Mouse (Mus musculus) gastrocnemius, adult 18-20 months (tissue): ENCODE measurements around the gene Atp23. TPM values are rescaled to one million over a fixed set of nuclear protein-coding genes. Genes with fewer than 3 reads are reported as not detected.

Experiments
- DNase-seq: peaks from one replicate; pipeline ENCODE4 v3.0.0; 2021; ENCODE audit warnings: low spot score
- long read RNA-seq, 2 experiments: library from polyadenylated mRNA; stranded (forward); transcript quantifications; one replicate each; pipeline ENCODE4 v2.0.0; 2021
- total RNA-seq, 2 experiments: library from RNA; stranded (reverse); gene quantifications; 2 replicates each; pipeline ENCODE4 v1.2.3; 2021

Gene Atp23
- total RNA-seq: 1 to 10 TPM; 1.5 to 1.6 TPM
- long read RNA-seq, experiment 1, partial matches to known transcripts: 1 of 5 reads
- long read RNA-seq, experiment 1, other reads (novel, unspliced or antisense): 0 of 5 reads
- long read RNA-seq, experiment 2, partial matches to known transcripts: 0 of 4 reads
- long read RNA-seq, experiment 2, other reads (novel, unspliced or antisense): 0 of 4 reads

DNA sequence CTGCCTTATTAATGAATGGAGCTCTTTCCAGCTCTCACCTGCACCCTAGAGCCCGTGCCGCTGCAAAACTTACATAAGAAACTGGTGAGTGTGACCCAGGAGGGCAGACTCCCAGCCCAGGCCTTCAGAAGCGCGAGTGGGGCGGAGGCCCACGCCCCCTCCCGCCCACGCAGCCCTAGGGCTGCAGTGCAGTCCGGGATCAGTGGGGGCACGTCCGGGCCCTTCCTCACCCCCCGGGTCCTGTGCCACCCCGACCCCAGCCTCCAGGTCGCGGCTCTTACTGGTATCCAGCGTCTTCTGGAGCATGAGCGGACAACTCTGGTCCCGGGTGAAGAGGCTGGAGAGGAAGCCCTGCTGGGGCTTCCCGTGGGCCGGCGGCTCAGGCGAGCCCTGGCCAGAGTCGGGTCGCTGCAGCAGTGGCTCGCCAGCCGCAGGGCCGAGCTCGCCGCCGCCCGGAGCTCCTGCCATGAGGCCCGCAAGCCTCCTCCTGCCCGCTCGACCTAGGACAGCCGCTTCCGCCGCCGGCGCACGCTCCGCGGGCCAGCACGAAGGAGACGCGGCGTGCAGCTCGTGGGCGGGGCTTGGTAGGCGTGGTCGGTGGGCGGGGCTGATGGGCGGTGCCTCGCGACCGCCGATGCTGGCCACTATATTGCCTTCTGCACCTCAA is at the start of gene Atp23:
TSS of gene Atp23 (minus strand) at position 535 of the 667 bp plus-strand sequence.
- peak; percentile 94 for DNase-seq

- peak; percentile 60 for DNase-seq
Observed at GRCm38 (mm10) chr10:126950572-126950971, 49.4 kb upstream of the Atp23 start.

- no peak for DNase-seq
Observed at GRCm38 (mm10) chr10:126949824-126950223, 48.7 kb upstream of the Atp23 start.

- DNase-seq: no peak
Observed at GRCm38 (mm10) chr10:126945531-126945930, 44.4 kb upstream of the Atp23 start.

GRCm38 (mm10) chr10:126940949-126941348 is 39.8 kb upstream of the Atp23 start:
- DNase-seq: peak; percentile 56

- no peak for DNase-seq
Observed at GRCm38 (mm10) chr10:126935556-126936381, 34.6 kb upstream of the Atp23 start.

GRCm38 (mm10) chr10:126935121-126935520 is 34.0 kb upstream of the Atp23 start:
- no peak for DNase-seq

GRCm38 (mm10) chr10:126934561-126934960 is 33.4 kb upstream of the Atp23 start:
- peak; percentile 45 for DNase-seq

DNA sequence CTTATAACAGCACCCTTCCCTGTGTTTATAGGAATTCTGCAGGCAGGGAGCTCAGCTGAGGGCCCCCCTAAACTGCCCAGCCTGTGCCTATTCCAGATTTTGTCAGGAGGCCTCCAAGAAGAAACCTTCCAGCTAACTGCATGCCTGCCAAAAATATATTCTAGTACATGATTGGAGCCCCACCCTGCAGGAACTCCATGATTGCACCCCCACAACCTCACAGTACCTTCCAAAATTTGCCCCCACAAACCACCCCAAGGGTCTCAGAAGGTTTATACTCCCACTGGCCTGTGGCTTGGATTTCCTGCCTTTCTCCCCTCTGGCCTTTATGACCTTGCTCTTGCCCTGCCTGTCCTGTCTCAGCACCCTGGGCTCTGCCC is 30.6 kb upstream of the Atp23 start:
- no peak for DNase-seq

GRCm38 (mm10) chr10:126931123-126931759 is 30.1 kb upstream of the Atp23 start:
- no peak for DNase-seq

- no peak for DNase-seq
Observed at GRCm38 (mm10) chr10:126930270-126931121, 29.3 kb upstream of the Atp23 start.

DNA sequence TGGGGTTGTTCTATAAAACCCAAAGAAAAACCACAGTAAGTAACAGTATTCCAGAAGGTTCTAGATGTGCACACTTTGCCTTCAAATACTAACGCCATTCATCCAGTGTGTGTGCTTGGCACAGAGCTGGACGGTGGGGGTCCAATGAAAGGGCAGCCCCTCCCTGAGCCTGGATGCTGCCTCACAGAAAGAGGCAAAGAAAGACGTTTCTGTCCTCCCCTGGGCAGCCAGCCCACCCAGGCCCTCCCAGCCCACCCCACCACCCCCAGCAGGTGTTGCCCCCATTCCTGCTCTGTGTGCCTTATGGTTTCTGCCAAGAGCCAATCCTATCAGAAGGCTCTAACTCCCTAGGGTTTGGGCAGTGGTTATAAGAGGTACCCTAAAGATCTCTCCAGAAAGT is 28.4 kb upstream of the Atp23 start:
- no peak for DNase-seq

DNA sequence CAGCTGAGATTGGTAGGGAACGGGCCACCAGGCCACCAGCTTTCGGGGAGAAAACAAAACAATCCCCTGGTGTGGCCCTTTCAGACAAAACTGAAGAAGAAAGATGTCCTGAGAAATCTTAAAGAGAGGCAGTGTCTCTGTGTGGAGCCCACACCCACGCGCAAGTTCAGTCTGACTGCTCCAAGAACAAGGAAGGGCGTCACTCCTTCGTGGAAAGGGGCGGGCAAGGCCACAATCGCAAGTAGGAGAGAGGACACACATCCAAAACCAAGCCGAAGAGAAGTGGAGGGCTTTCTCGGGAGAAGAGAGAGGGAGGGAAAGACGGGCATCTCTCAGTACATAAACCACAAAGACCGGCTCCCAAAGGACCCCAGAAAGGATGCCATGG is 27.7 kb upstream of the Atp23 start:
- peak; percentile 73 for DNase-seq

GRCm38 (mm10) chr10:126928011-126928818 is 27.1 kb upstream of the Atp23 start:
- peak; percentile 90 for DNase-seq

- DNase-seq: peak; percentile 36
Observed at GRCm38 (mm10) chr10:126927101-126927961, 26.2 kb upstream of the Atp23 start.

DNA sequence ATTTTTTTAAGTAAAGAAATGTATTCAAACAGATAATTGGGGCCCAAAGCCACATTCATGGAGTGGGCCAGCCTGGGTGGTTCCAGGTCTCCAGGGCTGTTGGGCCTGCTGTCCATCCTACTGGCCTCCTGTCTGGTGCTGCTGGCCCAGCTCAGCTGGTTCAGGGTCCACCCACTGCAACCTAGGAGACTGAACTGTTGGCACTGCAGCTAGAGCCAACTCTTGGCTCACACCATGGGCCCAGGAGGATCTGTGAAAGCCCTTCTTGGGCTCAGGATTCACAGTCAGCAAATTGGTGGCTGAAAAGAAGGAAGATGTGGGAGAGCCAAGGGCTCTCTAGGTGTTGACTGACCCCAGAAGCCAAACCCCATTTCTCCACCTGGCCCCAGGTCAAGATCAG is 24.2 kb upstream of the Atp23 start:
- no peak for DNase-seq

- DNase-seq: peak; percentile 66
Observed at GRCm38 (mm10) chr10:126924087-126924486, 22.9 kb upstream of the Atp23 start.

DNA sequence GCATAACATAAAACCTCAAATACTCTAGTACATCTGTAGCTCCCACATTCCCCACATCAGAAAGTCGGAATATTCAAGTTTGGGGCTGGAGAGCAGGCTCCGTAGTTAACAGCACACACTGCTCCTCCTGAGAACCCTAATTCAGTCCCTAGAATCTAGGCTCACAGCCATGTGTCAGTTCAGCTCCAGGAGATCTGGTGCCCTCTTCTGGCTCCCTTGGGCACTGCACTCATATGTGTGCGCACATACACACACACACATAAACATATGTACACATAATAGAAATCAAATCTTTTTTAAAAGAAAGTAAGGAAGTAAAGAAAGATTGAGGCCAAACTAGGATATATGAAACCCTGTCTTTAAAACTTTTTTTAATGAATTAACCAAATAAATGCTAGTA is 19.1 kb upstream of the Atp23 start:
- no peak for DNase-seq

GRCm38 (mm10) chr10:126919067-126919466 is 17.9 kb upstream of the Atp23 start:
- DNase-seq: peak; percentile 93
